Mouse (Mus musculus): ENCODE results near the gene Izumo1r.
"Not testable (repeated sequence)": the region's sequence is repeated elsewhere in the genome, so short reads cannot be mapped to it uniquely, and the experiment has no call there.

Izumo1r gene

DNA sequence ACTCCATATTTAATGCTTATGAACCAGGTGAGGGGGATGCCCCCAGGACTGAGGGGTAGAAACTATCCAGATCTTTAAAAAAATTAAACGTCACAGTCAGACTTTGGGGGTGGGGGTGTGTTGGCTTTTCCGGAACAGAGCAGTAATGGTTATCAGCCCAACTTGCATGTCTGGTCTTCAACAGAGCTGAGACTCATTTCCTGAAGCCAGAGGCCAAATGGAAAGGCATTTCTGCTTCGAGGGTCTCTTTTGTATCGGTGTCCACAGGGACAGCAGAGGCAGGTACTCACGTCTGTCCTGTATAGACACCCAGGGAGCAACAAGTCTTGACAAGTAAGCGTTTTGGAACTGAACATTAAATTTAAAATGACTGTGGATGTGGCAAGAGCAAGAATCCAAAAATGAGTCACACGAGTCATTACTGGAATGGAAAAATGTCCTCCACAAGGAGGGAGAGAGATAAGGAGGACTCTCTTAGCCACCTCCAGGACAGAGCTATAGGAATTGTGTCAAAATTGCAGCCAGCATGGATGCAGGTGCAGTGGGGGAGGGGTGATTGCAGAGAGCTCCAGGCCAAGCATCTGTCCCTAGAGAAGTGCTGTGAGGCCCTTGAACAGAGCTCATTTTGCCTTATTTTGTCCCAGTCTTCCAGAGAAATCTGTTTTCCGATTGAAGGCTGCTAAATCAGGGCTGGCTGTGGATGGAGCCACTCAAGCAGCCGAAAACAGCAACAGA lies 1.2 kb upstream of the Izumo1r start:
- no peak for DNase-seq (ENCODE audit: low spot score)

DNA sequence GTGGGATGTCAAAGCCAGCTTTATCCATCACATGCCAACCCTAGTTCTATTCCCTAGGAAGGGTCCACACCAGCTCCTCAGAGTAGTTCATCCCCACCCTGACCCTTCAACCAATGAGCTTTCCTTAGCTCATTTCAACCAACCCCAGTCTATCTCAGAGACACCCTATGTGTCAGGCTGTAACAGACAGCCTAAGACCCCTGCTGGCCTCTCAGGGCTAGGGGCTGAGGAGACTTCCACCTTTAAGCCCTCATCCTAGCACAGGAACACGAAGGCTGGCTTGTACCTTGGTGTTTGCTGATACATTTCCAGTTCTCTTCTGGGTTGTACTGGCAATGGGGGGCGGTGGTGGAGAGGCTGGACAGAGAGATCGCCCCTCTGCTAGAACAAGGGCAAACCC lies 743 bp downstream of the Izumo1r start:
- no peak for DNase-seq (ENCODE audit: low spot score)

DNA sequence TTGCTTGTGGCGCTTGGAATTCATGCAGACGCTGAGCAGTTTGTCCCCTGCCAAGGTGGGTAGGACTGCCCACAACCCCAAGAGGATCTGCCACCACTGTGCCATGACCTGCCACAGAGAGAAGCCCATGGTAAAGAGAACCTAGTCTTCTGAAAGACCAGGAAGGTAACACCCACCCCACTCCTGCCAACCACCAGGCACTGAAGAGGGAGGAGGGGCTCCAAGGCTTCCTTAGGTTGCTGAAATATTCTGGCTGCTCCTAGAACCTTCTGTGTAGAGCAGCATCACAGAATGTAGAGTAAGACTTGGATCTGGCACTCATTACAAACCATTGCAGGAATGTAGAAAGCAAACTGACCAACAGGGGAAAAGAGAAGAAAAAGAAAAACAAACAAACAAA lies 1.3 kb downstream of the Izumo1r start:
- no peak for DNase-seq (ENCODE audit: low spot score)

DNA sequence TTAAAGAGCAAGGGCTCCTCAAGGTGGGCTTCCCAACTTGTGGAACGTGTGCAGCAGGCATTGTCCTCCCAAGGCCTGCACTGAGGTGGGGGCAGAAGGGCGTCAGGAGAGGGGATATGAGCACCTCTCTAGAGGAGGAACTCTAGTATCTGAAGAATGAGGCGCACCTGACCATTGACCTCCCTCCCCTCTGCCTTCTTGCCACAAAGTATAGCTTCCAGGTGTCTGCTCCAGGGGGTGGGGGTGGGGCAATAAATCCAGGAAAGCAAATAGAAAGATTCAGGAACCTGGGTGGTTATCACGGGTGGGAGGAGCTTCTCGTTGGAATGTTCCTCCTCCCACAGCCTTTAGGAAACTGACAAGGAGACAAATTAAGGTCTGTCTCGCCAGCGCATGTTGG lies 2.0 kb downstream of the Izumo1r start:
- DNase-seq (ENCODE audit: low spot score), result no peak

DNA sequence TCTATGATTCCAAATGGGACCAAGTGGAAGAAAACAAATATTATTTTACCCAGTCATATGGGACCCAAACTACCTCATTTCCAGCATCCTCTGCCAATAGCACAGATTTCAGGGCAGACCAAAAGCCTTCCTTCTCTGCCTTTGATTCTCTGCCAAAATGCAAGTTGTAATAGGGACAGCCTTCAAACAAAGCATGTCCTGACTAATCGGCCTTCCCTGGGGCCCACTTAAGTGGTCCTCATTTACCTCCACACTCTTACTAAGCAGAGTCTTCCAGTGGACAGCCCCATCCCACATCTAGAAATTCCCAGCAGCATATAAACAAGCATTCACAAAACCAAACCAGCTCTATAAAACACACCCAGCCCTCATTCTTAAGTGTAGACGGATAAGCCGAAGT lies 6.6 kb downstream of the Izumo1r start:
- DNase-seq (ENCODE audit: low spot score), result no peak

DNA sequence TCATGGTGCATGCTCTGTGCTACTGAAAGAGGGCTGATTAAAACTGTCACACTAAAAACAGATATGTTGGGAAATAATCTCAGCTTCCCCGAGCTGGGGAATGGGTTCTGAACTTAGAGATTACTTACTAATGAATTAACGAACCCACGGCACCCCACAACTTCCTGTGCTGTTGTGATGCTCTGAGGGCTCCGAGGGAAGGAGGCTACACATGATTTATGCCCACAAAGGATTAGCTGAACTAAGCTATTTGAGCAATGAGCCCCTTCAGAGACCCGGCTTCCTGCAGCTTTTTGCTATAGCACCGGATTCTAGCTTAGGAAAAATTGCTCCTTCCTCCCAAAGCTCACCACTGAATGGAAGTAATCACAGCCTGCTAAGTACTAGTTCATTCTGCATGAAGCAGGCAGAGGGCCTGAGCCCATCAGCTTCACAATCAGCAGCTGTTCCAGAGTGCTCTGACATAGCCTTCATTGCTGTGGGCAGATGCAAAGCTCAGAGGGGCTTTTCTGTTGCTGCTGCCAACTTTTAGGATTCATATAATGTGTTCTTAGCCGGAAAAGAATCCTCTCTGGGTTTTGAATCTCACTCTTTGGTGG lies 8.4 kb downstream of the Izumo1r start:
- DNase-seq (ENCODE audit: low spot score), result no peak

DNA sequence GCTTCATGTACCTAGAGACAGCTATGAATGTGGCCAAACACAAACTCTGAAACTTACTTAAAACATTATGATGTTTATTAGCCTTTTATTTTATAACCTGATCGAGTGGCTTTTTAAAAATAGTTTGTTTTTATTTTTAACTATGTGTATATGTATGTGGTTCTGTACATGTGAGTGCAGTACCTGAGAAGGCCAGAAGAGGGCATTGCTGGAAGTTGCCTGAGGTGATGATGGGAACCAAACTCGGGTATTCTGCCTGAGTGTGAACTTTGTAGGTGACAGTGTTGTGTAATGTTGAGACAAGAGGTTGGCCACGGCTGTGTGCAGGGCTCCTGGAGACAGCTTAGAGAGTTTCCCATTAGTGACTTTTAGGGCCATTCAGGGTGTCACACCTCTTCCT lies 9.1 kb downstream of the Izumo1r start:
- DNase-seq (ENCODE audit: low spot score), result no peak

DNA sequence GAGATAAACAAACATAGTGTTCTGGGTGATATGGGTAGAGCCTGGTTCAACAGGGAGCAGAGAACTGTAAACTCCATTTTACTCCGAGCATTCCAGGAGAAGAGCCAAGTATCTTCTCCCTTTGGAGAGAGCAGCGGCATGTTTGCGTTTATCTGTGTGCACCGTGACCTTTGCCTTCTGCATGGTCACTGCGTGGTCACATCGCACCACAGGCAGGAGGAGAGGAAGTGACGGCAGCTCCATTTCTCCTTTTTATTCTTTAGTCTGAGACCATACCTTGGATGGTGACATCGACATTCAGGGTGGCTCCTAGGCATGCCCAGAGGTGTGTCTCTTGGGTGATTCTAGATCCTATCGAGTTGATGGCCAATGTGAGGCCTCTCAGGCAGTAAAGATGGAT lies 10.4 kb downstream of the Izumo1r start:
- DNase-seq (ENCODE audit: low spot score), result no peak

DNA sequence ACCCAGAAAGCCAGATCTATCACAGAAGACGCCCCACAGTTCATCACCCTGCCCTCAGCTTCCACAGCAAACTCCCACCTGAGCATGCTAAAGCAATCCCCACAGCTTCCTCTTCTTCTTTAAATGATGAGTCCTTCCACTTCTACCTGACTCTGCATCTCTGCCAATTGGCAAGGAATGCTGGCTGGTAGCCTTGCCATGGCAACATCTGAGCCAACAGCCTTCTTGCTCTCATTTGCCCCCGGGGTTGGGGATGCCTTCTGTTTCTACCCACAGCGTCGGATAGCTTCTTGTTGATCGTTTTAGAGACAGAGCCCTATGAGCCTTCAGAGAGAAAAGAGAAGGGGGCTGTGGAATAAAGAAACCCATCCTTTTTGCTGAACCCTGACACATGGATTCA lies 11.9 kb downstream of the Izumo1r start:
- DNase-seq (ENCODE audit: low spot score), result no peak

DNA sequence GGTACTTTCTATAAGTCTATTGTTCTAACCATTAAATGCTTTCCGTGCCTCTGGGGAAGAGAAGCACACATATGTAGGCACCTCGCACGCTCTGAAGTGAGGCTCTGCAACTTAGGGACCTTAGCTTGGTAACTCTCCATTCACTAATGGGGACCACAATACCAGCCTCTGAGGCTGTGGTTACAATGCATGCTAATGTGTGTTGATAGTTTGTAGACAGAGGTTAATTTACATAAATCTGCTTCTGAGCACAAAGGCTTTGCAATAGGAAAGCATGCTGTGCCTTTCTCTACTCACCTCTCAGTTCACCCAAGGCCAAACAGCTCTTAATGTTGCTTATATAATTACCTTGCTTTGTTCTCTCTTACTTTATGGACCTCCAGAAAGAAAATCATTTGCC lies 13.1 kb downstream of the Izumo1r start:
- DNase-seq (ENCODE audit: low spot score), result no peak

DNA sequence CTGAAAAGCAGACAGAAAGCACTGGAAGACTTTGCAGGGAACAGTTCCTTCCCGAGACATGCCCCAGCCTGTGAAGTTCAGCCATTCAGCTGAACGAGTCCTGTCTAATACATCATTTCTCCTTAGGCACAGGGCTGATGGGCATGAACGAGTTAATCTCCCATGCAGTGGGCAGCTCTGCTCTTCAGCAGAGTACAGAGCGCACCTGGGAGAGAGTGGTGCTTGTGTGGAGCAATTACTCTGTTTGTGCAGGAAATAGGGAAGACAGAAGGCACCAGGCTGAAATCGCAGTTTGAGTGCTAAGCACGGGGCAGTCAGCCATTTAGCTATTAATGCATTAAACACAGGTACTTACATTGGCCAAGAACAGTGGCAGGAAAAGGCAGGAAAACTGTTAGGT lies 15.1 kb downstream of the Izumo1r start:
- DNase-seq (ENCODE audit: low spot score), result no peak

DNA sequence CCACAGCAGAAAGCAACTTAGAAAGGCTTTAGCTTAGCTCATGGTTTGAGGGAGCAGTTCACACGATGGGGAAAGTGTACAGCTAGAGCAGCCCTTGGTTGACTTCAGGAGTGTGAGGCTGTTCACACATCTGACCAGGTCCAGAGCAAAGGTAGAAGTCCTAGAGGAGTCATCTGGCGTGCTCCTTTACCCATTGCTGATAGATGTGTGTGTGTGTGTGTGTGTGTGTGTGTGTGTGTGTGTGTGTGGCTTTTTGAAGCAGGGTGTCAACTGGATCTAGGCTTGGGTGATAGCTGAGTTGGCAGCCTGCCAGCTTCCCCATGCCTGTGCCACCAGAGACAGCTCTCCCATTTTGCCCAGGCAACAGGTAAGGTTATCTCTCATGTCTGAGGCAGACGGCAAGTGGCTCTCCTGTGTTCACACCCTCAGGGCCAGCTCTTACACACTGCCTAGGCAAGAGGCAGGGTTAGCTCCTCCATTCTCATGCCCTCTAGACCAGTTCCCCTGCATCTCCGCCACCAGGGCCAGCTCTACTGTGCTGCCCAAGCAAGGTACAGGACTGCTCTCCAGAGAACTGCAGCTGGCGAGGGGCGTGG lies 15.9 kb downstream of the Izumo1r start:
- no peak for DNase-seq (ENCODE audit: low spot score)

DNA sequence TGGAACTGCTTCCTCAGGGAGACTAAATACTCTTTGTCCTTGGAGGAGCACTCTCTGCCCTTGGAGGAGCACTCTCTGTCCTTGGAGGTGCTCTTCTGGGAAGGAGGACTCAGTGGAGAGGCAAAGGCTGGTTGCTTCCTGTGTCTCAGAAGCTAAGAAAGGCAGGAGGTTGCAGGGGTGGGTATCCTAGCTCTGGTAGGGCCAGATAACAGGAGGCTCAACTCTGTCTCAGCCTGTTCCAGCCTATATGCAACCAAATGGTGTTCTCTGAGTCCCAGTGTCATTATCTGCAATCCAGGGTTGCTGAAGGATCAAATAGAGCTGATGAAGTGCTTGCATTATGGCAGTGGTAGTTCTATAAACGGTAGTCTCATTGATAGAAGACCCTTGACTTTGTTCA lies 17.8 kb downstream of the Izumo1r start:
- DNase-seq (ENCODE audit: low spot score), result no peak

DNA sequence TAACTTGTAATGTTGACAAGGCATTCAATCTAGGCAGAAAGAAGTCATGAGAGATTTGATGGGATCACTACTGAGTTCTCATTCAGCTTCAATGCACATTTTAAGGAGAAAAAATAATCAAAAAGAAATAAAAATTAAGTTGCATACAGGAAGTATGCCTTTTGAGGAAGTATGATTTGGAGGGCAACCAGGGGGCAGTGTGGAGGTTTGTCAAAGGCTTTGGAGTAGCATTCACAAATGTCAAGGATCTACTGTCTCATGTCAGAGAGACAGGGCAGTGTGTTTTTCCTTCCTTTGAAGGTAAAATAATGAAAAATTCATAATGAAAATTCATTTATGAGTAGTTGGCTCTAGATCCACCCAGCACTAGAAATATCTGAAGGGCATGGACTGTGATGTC lies 18.6 kb downstream of the Izumo1r start:
- DNase-seq (ENCODE audit: low spot score), result no peak

DNA sequence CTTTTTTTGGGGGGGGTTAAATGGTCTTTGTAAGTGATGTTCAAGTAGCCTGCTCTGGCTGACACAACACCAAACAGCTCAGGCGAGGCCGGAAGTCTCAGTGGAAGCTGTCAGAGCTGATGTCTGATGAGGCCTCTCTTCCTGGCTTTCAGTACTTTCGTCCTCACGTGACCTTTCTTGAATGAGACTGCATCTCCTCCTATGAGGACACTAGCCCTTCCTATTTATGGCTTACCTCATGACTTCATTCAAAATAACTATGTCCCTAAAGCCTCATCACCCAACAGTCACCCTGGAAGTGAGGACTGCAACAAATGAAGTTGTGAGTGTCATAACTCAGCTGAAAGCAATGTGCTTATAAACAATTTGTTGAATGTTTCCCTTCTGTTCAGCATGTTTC lies 19.1 kb downstream of the Izumo1r start:
- no peak for DNase-seq (ENCODE audit: low spot score)

DNA sequence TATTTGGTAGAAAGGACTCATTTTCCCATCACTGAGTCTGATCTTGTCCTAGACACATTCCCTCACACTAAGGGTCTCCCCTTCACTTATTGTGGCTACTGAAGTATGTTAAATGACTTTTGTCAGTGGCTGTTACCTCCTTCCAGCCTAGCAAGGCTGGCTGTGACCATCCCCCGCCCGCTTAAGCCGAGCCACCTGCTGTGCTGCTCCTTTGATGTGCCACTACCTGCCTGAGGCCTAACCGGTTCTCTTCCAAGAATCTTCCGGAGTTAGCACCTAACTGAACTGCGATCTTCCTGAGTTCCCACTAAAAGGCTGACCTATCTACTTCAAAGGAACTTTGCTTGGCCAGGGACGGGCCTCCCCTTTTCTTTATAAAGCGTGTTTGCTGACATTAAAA lies 27.2 kb downstream of the Izumo1r start:
- DNase-seq (ENCODE audit: low spot score), result not testable (repeated sequence)

DNA sequence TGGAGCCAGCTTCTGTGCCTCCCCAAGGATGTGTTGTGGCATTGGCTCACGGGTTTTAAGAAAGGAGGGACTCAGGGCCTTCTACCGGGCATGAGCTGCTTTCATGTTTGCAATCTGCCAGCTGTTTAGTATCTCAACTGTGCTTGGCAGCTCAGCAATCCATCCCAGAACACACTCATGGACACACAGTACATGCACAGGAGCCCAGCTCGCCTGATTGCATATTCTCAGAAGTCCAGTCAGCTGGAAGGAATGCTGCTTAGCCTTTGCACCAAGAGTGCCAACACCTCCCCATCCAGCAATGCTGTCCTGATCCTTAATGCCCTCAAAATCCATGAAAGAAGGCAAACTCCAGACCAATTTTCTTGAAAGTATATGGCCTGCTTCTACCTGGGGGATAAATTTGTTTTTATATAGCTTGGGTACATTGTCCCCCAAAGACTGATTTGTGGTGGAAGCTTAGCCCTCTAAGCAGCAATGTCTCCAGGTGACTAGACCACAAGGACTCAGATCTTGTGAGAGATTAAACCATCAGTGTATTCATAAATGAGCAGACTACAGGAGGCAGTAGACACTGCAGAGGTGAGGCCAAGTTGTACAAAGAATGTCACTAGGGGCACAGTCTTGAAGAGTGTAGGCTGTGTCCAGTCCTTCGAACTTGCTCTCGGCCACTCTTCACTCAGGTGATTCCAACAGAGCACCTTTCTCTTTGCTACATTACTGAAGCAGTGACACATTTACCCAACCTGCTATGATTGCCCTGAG lies 27.8 kb downstream of the Izumo1r start:
- no peak for DNase-seq (ENCODE audit: low spot score)

DNA sequence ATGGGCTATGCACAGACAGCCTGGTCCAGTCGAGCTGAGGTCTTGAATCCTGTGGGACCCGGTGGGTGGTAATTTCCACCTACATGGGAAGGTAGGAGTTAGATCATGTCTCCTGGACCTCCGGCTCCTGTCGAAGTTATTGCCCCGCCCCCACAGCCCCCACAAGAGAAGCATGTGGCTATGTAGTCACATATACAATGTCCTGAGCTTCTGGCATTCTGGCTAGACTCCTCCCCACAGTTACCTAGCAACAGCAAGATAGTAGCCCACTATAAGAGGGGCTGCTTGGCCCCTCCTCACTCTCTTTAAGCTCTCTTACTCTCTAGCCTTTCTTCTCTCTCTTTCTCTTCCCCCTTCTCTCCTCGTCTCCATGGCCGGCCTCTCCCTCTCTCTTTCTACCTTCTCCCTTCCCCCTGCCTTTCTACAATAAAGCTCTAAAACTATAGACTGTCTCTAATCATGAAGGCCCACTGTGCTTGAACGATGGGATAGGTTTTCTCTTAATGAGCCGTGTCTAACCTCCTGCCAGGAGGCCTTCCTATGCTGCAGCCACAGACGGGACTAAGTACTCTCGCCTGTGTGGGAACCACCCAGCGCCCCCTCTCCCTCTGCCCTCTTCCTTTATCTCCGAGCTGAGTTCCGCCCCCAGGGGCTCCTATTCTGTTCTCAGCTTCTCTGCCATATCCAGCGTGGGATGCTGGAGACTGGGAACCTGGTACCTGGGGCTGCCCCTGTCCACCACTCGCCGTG lies 31.4 kb downstream of the Izumo1r start:
- DNase-seq (ENCODE audit: low spot score), result no peak

DNA sequence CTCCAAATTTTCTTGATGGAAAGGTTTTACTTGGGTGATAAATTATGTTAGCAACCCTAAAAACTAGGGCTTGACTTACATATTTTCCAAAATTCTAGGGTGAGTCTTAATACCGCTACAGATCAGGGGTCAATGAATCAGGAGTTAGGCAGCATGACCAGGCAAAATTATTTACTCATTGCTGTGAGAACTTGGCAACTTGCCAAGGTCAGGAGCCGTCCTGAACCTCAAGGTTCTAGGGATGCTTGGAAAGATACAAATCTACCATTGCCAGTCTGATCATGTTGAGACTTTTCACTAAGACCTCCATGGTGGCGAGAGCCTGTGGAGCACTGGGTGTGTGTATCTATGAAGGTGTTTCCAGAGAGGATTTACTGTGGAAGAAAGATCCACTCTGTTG lies 32.2 kb downstream of the Izumo1r start:
- DNase-seq (ENCODE audit: low spot score), result no peak

DNA sequence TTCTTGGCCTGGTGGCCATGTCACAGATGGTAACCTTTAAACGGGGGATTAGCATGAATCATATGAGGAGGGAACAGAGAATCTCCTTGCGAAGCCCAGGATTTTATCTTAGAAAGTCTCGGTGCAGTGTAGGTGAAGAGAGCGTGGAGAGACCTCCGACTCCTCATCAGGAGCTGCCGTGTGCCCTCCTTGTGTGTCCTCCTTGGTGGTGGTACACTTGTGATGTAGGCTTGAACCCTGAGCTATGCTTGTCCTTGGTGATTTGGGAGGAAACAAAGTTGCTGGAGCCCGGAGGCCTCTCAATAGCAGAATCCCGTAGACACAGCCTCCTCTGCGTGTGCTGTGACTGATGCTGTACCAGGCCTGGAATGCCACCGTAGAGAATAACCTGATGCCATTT lies 32.9 kb downstream of the Izumo1r start:
- DNase-seq (ENCODE audit: low spot score), result no peak

DNA sequence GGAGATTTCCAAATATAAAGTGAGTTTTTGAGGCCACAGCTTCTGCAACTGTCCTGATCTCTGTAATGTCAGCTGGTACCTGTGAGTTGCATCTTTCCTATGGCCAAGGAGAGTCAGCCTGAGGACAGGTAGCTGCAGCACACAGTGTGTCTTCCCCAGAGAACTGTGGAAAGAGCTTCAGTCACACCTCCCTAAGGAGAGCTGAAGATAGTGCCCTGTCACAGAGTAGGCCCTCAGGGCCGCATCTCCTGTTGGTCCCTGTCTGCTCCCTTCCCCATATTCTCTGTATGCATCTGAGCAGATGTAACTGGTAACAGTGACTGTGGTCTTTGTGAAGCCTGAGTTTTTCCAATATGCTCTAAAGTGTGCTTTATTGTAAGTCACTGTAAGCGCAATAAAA lies 33.4 kb downstream of the Izumo1r start:
- no peak for DNase-seq (ENCODE audit: low spot score)

DNA sequence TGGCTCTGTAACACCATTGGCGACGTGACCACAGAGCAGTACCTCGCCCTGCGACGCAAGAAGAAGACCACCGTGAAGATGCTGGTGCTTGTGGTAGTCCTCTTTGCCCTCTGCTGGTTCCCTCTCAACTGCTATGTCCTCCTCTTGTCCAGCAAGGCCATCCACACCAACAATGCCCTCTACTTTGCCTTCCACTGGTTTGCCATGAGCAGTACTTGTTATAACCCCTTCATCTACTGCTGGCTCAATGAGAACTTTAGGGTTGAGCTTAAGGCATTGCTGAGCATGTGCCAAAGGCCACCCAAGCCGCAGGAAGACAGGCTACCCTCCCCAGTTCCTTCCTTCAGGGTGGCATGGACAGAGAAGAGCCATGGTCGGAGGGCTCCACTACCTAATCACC lies 35.4 kb downstream of the Izumo1r start:
- no peak for DNase-seq (ENCODE audit: low spot score)
